Mouse (Mus musculus) embryonic facial prominence, embryonic 14.5 days (tissue): ENCODE measurements at regions not wholly inside any gene's neighbourhood (a gene's known extent, or its start where the extent isn't known, plus 50 kb on each side); places are given as distances from the start of the nearest gene placed in this dataset.

ENCODE experiments used
- ATAC-seq: fragments of 200-750 bp; cut with Nextera tagmentation; 2 replicates; pipeline ENCODE4 v1.8.0; 2017; ENCODE audit warnings: low read depth, moderate number of reproducible peaks, moderate TSS enrichment
- DNase-seq: peaks from one replicate; pipeline ENCODE4 v3.0.0-alpha.2; 2015; ENCODE audit warnings: low spot score
- H3K27ac ChIP-seq: fragments of 300-500 bp; sonication (generic); replicated peaks from 2 replicates; pipeline ENCODE4 v1.5.1; 2014; ENCODE audit warnings: low read depth, mild to moderate bottlenecking, low read length, moderate library complexity
- H3K27me3 ChIP-seq: fragments of 300-500 bp; sonication (generic); replicated peaks from 2 replicates; pipeline ENCODE4 v1.6.1; 2014; ENCODE audit warnings: low read length; ENCODE audit not compliant: control insufficient read depth, insufficient read depth
- H3K36me3 ChIP-seq: fragments of 300-500 bp; sonication (generic); 2 replicates; pipeline ENCODE4 v1.6.1; 2014; ENCODE audit warnings: low read length, mixed read lengths; ENCODE audit not compliant: control insufficient read depth, insufficient read depth
- H3K4me1 ChIP-seq: fragments of 300-500 bp; sonication (generic); 2 replicates; pipeline ENCODE4 v1.6.1; 2014; ENCODE audit warnings: antibody characterized with exemption, low read length; ENCODE audit not compliant: control insufficient read depth, insufficient read depth
- H3K4me2 ChIP-seq: fragments of 300-500 bp; sonication (generic); 2 replicates; pipeline ENCODE4 v1.6.1; 2014; ENCODE audit warnings: low read depth, mild to moderate bottlenecking, low read length, moderate library complexity, mixed read lengths
- H3K4me3 ChIP-seq: fragments of 300-500 bp; sonication (generic); 2 replicates; pipeline ENCODE4 v1.5.1; 2014; ENCODE audit warnings: low read depth, mild to moderate bottlenecking, low read length
- H3K9ac ChIP-seq: fragments of 300-500 bp; sonication (generic); 2 replicates; pipeline ENCODE4 v1.6.1; 2014; ENCODE audit warnings: low read depth, mild to moderate bottlenecking, low read length, moderate library complexity, mixed read lengths
- H3K9me3 ChIP-seq: fragments of 300-500 bp; sonication (generic); 2 replicates; pipeline ENCODE4 v1.6.1; 2016; ENCODE audit warnings: low read length; ENCODE audit not compliant: control insufficient read depth
- WGBS: fragments of 180-500 bp; shearing (Covaris S2); extraction: QIAGEN DNeasy Blood & Tissue Kit; methylation state at CpG from one replicate; pipeline ENCODE4 v1.1.7; 2014; 5-methylcytosine and 5-hydroxymethylcytosine counted together

DNA sequence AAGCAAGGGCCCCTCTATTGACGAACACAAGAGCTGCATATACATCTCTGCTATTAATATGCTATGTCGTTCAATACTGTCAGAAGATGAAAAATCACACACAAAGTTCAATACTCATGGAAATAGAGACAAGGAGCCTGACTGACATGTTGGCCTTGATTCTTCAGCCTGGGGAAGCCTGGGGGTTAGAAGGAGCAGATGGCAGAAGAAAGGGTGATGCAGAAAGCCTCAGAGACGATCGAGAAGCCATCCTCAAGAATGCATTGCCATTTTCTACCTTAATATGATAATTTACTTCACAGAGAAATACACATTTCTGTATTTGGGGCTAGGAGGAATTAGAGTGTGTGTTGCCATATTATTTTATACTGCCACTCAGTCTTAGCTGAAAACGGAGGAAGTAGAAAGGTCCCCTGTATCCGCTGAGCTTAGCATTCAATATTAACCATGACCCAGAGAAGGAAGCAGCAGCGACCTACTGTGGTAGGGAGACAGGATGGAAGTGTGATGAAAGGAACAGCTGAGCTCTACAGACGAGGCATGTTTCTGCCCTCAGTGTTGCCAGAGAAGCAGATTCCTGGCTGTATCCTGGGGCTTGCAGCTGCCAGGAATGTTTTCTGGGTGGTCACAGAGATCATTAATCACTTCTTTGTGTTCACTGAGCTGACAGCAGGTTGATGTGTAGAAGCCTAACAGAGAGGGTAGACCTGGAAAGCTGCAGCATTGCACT is 105.2 kb downstream of the Lrig3 start:
- 0 out of 2 replicates have a peak, but pooled peaks cover 4% of the 10 kb centered on the region for H3K9me3 ChIP-seq
- no peaks in the 10 kb centered on the region for H3K27me3 ChIP-seq
- no peak overlapping the region for H3K4me3 ChIP-seq
- peaks cover 8% of the 10 kb centered on the region; the same call in 1 of the 2 replicates for H3K4me1 ChIP-seq
- ATAC-seq (peak; percentile 89), DNase-seq (peak; percentile 75)
- no peaks in the 10 kb centered on the region for H3K36me3 ChIP-seq
- no peak overlapping the region for H3K27ac ChIP-seq
- WGBS: 40% methylated on average over 8 of the region's 8 CpGs
- H3K9ac ChIP-seq: no peak overlapping the region
- no peak overlapping the region for H3K4me2 ChIP-seq

- Histone ChIP-seq H3K9ac (no peak overlapping the region), H3K4me3 (no peak overlapping the region), H3K27ac (no peak overlapping the region), H3K36me3 (no peaks in the 10 kb centered on the region), H3K9me3 (no peaks in the 10 kb centered on the region), H3K27me3 (no peaks in the 10 kb centered on the region), H3K4me1 (peaks cover 8% of the 10 kb centered on the region; the same call in 1 of the 2 replicates), H3K4me2 (no peak overlapping the region)
- 56% methylated on average over 3 of the region's 3 CpGs for WGBS
- DNase-seq (no peak), ATAC-seq (no peak; the same call in 1 of the 2 replicates)
Measured at GRCm38 (mm10) chr10:126071714-126072057, 105.7 kb downstream of the Lrig3 start.

- no peak for DNase-seq
- no peak for ATAC-seq
- H3K27me3 ChIP-seq: no peaks in the 10 kb centered on the region
- H3K9ac ChIP-seq: no peak overlapping the region
- WGBS: 82% methylated on average over 1 of the region's 1 CpGs
- no peaks in the 10 kb centered on the region for H3K9me3 ChIP-seq
- peaks cover 4% of the 10 kb centered on the region; the same call in 1 of the 2 replicates for H3K4me1 ChIP-seq
- H3K4me2 ChIP-seq: no peak overlapping the region
- no peaks in the 10 kb centered on the region for H3K36me3 ChIP-seq
- no peak overlapping the region for H3K4me3 ChIP-seq
- H3K27ac ChIP-seq: no peak overlapping the region
Measured at GRCm38 (mm10) chr10:126077313-126077966, 111.5 kb downstream of the Lrig3 start.

DNA sequence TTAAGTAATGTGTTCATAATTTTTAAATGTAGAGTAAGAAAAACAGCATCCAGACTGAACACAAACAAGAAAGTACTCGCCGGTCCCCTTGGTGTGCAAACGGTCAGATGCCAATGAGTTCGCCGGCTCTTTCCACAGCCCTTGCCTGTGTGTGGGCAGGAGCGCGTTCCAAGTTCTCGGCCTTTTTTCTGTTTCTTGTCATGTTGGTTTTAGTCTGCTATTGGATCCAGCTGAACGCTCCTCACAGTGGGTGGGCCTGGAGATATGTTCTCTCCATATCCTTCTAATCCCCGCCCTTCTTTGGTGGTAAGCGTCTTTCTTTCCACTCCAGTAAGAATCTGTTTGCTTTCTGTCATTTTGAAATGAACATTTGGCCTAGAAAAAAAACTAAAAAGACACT is 116.6 kb downstream of the Lrig3 start:
- no peaks in the 10 kb centered on the region for H3K9me3 ChIP-seq
- 39% methylated on average over 11 of the region's 11 CpGs for WGBS
- H3K27ac ChIP-seq: peak overlapping the region; percentile 61
- DNase-seq (peak; percentile 90), ATAC-seq (peak; percentile 75; the same call in 1 of the 2 replicates)
- H3K4me1 ChIP-seq: peaks cover 4% of the 10 kb centered on the region; the same call in 1 of the 2 replicates
- H3K36me3 ChIP-seq: no peaks in the 10 kb centered on the region
- no peak overlapping the region for H3K4me3 ChIP-seq
- no peak overlapping the region for H3K9ac ChIP-seq
- no peaks in the 10 kb centered on the region for H3K27me3 ChIP-seq
- H3K4me2 ChIP-seq: peak overlapping the region; percentile 38

GRCm38 (mm10) chr10:126086684-126087083 is 120.7 kb downstream of the Lrig3 start:
- no peak overlapping the region for H3K9ac ChIP-seq
- peaks cover 3% of the 10 kb centered on the region; the same call in 1 of the 2 replicates for H3K4me1 ChIP-seq
- no peak overlapping the region for H3K4me3 ChIP-seq
- H3K4me2 ChIP-seq: no peak overlapping the region
- WGBS: 85% methylated on average over 5 of the region's 5 CpGs
- H3K36me3 ChIP-seq: no peaks in the 10 kb centered on the region
- no peaks in the 10 kb centered on the region for H3K27me3 ChIP-seq
- no peak for DNase-seq
- H3K9me3 ChIP-seq: no peaks in the 10 kb centered on the region
- ATAC-seq: no peak
- no peak overlapping the region for H3K27ac ChIP-seq

DNA sequence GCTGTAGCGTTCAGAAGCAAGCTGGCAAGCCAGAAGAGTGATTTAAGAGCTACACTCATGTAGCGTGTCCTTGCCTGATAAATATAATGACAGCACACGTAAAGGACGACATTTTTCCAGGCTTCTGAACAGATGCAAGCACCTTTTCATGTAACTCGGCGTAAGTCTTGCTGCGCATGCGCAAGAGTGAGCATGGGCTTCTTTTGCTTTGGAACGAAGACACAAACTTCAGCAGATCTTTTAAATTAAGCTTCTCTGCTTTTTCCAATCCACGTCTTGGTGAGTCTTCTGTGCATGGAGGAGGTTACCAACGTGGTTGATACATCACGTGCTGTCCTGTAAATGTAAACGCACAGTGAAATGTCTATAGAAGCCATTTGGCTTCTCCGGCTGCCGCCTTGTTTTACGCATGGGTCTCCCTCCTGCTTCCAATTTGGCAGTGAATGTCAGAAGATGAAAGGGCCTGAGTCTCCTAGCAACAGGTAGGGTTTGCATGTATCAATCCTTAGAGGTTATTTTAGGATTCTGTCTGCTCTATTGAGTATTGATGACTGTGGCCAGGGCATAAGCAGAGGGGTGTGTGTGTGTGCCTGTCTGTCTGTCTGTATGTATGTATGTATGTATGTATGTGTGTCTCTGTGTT is 128.4 kb downstream of the Lrig3 start:
- DNase-seq: no peak
- H3K27me3 ChIP-seq: no peaks in the 10 kb centered on the region
- no peaks in the 10 kb centered on the region for H3K36me3 ChIP-seq
- no peak overlapping the region for H3K27ac ChIP-seq
- peak overlapping the region; percentile 12; the same call in 1 of the 2 replicates for H3K4me2 ChIP-seq
- H3K9ac ChIP-seq: no peak overlapping the region
- H3K9me3 ChIP-seq: no peaks in the 10 kb centered on the region
- WGBS: 64% methylated on average over 16 of the region's 16 CpGs
- H3K4me3 ChIP-seq: no peak overlapping the region
- ATAC-seq: no peak
- peaks cover 4% of the 10 kb centered on the region; the same call in 1 of the 2 replicates for H3K4me1 ChIP-seq

GRCm38 (mm10) chr10:126097896-126098295 is 131.9 kb downstream of the Lrig3 start:
- Histone ChIP-seq H3K27me3 (no peaks in the 10 kb centered on the region), H3K4me3 (no peak overlapping the region), H3K4me1 (peaks cover 4% of the 10 kb centered on the region; the same call in 1 of the 2 replicates), H3K4me2 (no peak overlapping the region), H3K27ac (no peak overlapping the region), H3K36me3 (no peaks in the 10 kb centered on the region), H3K9ac (no peak overlapping the region), H3K9me3 (no peaks in the 10 kb centered on the region)
- no peak for ATAC-seq
- no peak for DNase-seq
- 80% methylated on average over 10 of the region's 10 CpGs for WGBS

DNA sequence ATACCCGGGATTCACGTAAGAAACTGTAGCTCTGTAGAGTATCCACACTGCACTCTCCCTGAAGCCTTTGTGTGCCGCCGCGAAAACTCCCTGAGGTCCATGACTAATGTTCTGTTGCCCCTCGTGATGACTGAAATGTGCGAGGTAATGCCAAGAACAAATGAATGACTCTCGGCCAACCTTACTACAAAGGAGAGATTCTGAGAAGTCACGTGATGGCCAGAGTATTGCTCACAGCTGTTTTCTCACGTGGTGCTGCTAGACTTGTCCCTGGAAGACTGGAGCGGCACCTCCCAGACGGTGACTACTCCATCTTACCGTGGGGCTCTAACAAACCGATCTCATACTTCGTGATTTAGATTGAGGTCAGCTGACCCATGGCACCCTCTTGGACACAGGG is 136.9 kb downstream of the Lrig3 start:
- Histone ChIP-seq H3K9ac (no peak overlapping the region), H3K9me3 (no peaks in the 10 kb centered on the region), H3K27ac (no peak overlapping the region), H3K4me2 (no peak overlapping the region), H3K4me1 (no peaks in the 10 kb centered on the region), H3K36me3 (no peaks in the 10 kb centered on the region), H3K4me3 (no peak overlapping the region), H3K27me3 (no peaks in the 10 kb centered on the region)
- 74% methylated on average over 15 of the region's 15 CpGs for whole genome bisulfite sequencing
- no peak for ATAC-seq
- peak; percentile 23 for DNase-seq
